Mouse (Mus musculus): ENCODE data around the gene Lin28b.

Lin28b gene

DNA sequence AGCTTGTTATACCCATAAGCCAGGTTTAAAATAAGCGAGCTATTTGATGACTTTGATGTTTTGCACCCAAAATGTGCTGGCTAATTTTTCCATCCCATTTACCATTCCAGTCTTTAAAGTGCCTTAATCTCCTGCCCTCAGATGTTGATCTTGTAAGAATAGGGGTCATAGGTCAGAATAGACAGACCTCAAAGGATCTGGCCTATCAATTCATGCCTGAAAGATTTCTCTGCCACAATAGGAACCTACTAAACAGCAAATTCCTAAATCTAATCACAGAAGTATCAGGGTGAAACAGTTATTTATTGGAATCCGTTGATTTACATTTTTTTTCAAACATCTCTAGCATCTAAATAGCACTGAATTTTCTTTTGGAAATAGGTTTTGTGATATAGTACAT, 74.5 kb downstream of the Lin28b start:
- no peak for DNase-seq (ENCODE audit: low read depth, low spot score)

DNA sequence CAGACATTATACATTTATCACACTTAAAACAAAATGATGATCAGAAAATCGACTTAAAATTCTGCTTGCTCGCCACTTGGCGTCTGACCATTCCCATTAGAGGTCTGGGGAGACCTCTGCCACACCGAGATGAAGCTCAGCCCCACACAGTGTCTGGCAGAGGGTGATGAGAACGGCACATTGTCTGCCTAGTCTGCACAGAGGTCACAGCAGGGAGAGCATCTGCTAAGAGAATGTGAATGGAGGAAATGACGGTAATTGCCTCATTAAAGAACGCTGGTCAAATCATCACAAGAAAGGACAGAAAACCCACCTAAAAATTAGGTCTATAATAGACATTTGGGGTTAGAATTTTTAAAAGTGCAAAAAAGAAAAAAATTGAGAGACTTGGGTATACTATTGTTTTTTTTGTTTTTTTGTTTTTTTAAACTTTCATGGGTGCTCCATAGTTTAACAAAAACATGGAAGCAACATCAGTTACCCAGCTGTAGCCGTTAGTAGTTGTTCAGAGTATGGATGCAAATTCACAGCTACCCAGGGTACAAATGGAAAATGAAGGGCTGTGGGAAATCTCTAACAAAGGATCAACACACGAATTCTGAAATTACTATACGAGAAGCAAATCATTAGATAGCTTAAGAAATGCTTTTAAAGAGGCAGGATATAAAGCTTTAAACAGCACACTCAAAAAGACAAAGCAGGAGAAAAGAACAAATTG, 75.4 kb downstream of the Lin28b start:
- peak; percentile 3 for DNase-seq (ENCODE audit: low read depth, low spot score)

DNA sequence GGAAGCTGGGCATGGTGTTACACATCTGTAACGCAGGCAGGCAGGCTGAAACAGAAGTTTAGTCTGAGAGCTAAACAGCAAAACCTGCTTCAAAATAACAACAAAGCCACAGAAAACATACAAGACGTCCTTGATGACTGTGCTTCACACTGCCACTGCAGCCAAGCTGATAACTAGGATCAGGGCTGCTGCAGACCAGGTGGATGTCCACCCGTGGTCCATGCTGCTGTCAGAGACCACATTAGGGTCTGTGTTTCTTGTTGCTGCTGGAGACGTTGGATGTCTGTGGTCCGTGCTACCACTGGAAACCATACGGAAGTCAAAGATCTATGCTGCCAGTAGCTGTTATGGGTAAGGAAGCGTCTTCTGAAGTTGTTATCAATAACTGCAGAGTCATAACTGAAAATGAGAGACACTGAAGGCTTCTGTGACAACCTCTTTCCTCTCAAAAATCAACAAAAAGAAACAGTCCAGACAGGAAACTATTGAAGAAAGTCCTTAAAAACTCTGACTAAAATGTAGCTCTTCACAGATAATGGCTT, 86.4 kb downstream of the Lin28b start:
- DNase-seq (ENCODE audit: low read depth, low spot score): no peak

DNA sequence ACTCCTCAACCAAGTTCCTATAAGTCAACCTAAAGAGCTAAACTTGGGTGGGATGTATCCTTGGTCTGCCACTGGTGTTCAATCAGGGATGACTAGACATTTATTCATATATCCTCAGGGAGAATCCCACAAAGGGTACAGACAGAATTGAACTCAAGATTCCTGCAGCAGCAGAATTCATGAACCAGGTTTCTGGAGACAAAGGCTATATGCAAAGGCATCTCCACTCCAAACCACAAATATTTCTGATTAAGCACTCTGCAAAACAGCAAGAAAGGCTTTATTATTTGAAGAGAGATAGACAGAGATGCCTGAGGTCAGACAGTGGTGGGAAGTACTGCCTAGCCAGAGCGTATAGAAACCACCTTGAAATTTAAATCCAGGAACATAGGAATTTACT, 88.0 kb downstream of the Lin28b start:
- DNase-seq (ENCODE audit: low read depth, low spot score): no peak

DNA sequence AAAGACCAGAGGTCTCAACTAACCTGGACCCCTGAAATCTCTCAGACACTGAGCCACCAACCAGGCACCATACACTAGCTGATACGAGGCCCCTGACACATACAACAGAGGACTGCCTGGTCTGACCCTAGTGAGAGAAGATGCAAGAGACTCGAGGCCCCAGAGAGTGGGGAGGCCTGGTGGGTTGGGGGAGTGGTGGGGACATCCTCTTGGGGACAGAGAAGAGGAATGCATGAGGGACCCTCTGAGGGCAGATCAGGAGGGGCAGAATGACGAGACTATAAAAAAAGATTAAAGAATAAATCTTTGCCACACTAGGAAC, 103.6 kb downstream of the Lin28b start:
- DNase-seq (ENCODE audit: low read depth, low spot score): no peak

DNA sequence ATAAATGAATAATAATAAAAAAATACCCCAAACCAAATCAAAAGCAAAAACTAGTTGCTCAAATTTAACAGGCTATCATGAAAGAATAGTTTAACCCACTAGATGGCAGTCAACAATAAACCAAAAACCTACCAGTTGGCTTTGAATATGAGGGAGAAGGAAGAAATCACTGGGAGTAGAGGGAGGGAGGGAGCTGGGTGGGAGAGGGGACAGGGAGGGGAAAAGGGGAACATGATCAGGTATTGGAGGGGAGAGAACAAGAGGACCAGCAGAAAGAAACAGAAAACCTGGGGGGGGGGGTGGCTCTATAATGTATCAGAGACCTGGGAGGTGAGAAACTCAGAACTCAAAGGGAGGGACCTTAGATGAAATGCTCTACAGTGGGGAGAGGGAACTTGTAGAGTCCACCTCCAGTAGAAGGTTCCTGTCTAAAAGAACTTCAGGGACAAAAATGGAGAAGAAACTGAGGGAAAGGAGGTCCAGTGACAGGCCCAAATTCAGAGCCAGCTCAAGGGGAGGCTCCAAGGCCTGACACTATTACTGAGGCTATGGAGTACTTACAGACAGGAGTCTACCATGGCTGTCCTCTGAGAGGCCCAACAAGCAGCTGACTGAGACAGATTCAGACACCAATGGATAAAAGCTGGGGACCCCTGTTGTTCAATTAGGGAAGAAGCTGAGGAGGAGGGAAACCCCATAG, 104.1 kb downstream of the Lin28b start:
- peak; percentile 24 for DNase-seq (ENCODE audit: low read depth, low spot score)

DNA sequence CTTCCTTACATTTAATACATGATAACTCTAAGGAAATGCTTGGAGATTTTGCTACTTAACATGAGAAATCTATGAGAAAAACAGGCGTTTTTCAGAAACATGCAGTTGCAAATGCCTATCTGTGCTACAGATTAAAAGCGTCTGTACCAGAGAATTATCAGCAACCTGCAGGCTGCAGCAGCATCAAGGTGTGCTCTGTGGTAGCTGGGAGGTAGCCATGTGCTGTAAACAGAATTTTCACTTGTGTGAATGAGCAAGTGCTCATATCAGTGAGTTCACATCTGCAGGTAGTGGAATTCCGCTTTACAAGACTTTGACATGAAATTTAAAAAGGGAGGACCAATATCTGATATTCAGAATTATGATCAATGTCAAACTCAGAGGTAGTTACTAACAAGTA, 107.9 kb downstream of the Lin28b start:
- DNase-seq (ENCODE audit: low read depth, low spot score): no peak

DNA sequence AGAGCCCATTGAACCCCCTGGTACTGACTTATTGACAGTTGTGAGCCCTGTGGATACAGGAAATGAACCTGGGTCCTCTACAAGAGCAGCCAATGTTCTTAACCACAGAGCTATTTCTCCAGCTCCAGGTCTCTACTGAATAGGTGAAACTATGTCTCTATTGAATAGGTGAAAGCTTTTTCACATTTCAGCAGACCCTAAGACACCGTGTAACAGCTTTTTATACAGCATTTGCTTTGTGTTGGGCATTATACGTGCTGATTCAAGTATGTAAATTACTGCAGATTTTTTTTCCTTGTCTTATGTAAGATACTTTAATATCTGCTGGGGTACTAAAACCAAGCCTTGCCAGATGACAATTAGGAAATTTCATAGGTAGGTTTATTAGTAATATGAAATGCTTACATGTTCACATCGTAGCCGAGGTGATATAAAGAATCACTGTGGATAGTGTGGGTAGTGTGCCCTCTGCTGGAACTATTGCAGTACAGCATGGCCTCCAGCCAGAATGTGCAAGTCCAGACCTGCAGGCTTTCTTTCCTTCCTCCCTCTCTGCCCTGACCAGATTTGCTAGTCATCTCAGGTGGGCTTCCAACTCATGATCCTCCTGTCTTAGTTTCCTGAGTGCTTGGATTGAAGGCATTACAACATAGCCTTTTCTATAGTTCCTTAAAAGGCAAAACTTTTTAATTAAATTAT, 113.1 kb downstream of the Lin28b start:
- peak; percentile 74 for DNase-seq (ENCODE audit: low read depth, low spot score)

DNA sequence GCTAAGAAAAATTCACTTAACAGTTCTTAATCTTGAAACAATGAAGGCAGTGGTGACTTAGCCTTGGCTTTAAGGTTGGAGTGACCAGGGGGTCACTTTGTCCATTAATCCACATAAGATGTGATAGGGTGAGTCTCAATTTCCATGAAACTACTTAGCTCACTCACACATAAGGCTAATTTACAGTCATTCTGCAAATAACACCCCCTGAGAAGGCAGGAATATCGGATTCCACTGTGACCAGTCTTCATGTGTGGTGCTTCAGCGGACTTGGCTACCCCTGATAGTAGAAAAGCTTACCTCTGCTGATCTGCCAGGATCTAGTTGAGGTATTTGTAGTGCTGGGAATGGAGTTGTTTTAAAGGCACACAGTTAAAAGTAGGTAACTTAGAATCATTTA, 115.7 kb downstream of the Lin28b start:
- no peak for DNase-seq (ENCODE audit: low read depth, low spot score)

DNA sequence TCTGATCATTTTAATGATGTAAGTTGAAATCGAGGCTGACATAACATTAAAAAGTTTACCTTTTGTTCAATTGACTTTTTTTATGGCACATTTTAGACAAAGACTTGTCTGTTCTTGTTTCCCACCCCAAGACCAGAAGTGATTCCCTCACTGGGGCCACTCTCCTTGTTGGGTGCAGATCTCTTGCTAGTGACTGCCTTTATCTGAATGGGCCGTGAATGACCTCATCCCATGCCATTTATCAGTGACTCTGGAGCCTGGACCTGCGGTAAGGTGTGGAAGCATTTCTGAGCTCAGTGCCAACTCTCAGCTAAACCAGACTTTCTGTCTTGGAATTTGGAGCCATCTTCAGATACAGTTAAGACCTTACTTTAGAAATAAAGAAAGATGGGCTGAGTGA, 116.6 kb downstream of the Lin28b start:
- no peak for DNase-seq (ENCODE audit: low read depth, low spot score)

DNA sequence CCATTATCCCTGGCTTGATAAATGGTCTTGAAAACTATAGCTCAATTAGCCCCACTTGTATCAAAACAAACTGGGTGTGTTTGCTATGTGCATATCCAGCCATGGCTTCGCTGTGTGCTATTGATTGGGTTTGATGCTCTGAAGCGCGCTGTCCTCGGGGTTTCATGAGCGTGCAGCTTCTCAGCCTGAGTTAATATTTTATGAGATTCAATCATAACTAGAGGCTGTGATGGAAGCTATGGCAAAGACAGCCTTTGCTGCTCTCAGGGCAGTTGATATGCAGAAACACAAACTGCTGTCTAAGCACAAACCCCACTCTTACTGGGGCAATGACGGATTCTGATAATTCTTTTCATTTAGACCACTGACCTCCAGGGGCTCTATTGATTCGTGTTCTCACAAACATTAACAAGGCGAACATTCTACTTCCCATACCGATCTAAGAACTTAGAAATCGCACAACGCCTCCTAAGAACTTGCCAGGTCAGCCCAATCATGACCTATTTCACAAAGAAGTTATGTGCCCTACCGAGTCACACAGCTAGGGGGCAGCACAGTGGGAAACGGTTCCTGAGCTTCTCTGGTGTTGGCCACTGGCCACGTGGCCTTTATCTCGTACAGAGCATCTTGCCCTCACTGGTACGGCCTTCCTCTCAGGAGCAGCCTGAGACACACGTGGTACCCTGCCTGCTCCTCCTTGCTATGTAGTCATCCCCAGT, 119.0 kb downstream of the Lin28b start:
- no peak for DNase-seq (ENCODE audit: low read depth, low spot score)

DNA sequence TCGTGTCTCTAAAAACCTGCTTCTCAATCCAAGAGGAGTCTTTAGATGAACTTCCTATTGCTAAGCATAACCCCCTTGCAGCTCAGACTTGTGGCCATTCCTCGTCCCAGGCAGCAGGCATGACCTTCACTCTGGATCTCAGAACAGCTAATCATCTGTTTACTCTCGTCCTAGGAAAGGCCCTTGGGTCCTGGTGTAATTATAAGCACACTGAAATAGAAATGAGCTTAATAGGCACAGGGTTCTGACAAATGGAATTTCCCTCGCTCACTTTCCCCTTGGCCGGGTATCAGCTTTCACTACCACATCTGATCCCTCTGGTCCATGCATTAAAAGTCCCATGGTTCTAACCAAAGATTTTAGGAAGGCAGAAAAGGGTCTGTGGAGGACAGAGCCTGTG, 122.8 kb downstream of the Lin28b start:
- DNase-seq (ENCODE audit: low read depth, low spot score): no peak

DNA sequence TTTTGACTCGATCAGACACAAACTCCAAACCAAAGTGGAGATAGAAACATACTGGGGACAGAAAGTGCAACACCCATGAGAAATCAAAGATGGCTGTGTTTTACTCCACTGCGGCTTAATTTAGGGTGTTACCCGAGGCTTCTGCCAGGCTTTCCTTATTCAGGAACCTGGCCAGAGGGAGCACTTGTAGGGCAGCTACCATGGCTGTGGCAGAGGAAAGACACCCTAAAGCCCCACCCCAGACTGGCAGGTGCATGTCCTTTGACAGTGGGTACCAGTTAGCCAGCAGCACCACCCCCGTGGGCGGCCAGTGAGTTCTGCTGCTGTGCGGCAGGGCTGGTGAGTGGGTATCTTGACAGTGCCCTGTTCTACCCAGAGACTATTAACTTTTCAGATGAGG, 130.1 kb downstream of the Lin28b start:
- no peak for DNase-seq (ENCODE audit: low read depth, low spot score)

DNA sequence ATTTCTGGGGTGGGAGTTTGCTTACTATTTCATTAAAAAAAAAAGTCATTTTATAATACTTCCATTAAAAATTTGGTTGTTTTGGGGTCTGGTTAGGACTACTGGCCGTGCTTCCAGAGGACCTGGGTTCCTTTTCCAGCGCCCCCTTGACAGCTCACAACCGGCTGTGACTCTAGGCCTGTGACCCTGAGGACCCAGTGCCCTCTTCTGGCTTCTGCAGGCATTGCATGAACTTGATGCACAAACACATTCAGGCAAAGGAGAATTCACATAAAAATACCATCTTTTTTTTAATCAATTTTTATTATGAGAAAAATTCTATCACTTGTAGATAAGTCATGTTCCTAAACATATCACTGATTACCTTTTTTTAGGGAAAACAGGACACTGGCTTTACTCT, 138.1 kb downstream of the Lin28b start:
- peak; percentile 30 for DNase-seq (ENCODE audit: low read depth, low spot score)

DNA sequence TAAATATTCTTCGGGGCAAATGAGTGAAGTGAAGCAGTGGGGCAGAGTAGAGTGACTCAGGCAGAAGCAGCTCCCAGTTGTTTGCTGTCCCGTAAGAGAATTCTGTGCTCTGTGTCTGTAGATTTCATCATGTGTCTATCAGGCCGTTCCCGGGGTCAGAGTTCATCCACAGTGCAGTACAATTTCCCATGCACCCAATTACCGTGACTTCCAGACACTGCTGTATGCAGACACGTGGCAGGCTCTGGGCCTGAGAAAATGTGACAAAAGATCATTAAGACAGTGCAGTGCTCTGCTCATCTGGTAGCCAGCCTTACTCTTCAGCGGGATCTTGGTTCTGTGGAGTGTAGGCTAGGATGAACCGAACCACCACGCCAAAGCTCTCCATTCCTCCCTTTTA, 141.0 kb downstream of the Lin28b start:
- DNase-seq (ENCODE audit: low read depth, low spot score): no peak

DNA sequence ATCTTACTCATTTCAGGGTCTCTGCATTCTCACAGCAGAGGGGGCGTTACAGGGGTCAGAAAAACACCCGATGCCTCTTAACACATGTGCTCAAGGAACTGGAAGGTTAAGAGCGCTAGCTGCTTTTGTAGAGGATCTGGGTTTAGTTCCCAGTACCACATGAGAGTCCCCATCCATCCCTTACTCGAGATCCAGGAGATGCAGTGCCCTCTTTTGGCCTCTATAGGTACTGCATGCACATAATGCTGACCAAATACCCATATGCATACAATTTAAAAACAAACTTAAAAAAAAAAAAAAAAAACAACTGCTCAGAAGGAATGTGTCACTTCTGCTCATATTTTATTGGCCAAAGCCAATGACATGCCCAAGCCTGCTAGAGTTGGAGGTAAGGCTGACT, 141.8 kb downstream of the Lin28b start:
- peak; percentile 35 for DNase-seq (ENCODE audit: low read depth, low spot score)

DNA sequence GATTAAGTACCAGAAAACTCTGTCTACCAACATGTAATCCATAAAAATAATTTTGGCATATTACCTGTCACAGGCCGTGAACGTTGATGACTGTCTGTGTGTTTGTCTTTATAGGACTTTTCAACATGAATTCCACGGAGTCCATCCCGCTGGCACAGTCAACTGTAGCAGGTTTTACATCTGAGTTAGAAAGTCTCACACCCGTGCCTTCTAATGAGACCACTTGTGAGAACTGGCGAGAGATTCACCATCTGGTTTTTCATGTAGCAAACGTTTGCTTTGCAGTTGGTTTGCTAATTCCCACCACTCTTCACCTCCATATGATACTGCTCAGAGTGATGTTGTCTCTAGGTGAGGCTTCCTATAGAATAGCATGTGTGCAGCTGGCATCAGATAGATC, 147.1 kb downstream of the Lin28b start:
- no peak for DNase-seq (ENCODE audit: low read depth, low spot score)

DNA sequence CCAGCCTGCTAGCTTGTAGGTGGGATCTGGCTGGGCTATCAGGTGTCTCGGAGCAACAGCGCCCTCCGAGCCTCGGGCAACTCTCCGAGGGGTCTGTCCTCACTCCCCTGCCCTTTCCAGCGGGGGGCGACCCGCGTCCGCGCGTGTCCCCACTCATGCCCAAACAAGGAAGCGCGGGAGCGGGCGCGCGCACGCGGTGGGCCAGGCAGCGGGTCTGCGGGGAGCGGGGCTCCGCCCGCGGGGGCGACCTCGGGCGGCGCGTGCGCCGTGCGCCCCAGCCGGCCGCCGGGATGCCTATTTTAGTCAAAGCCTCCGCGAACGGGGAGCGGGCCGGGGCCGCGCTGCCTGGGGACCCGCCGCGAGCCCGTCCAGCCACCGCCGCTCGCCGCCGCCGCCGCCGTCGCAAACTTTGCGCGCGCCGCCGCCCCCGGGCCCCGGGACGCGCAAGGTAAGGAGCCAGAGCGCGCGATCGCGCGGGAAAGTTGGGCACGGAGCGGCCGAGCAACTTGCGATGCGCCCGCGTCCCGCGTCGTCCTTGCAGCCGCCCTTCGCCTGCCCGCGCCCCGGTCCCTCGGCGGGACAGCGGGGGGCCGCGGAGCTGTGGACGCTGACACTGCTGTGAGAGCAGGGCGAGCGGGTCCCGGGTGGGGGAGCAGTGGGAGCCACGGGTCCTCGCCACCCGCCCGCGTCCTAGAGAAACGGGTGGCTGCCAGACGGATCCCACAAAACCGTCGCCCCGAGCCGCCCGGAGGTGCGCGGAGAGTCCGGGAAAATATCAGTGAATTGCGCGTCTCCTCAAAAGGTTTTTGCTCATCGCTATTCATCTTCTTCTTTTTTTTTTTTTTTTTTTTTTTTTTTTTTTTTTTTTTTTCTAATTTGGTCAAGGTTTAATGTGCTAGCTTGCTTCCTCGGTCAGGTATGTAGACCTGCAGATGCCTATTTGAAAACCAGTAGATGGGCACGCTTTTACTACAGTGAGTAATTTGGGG, 150.5 kb downstream of the Lin28b start, which contains the start of gene Bves:
Bves (plus strand) TSS at position 339 of the 989 bp plus-strand sequence.
- DNase-seq (ENCODE audit: low read depth, low spot score): peak; percentile 65

DNA sequence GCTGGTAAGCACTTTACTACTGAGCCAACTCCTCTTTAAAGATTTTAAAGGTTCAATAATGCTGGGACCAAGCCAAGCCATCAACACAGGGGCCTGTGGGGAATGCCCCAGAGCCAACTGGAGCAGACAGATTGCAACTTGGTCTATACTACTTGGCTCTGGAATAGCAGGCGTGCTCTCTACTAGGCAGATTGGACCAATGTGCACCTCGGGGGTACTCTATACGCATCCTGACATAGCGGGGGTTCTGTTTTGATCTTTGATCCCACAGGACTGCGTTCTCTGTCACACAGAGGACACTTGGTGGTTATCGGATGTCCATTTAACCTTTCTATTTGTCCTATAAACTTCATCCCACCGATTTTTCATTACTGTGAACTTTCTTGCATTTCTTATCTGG, 151.3 kb downstream of the Lin28b start:
- DNase-seq (ENCODE audit: low read depth, low spot score): peak; percentile 20

DNA sequence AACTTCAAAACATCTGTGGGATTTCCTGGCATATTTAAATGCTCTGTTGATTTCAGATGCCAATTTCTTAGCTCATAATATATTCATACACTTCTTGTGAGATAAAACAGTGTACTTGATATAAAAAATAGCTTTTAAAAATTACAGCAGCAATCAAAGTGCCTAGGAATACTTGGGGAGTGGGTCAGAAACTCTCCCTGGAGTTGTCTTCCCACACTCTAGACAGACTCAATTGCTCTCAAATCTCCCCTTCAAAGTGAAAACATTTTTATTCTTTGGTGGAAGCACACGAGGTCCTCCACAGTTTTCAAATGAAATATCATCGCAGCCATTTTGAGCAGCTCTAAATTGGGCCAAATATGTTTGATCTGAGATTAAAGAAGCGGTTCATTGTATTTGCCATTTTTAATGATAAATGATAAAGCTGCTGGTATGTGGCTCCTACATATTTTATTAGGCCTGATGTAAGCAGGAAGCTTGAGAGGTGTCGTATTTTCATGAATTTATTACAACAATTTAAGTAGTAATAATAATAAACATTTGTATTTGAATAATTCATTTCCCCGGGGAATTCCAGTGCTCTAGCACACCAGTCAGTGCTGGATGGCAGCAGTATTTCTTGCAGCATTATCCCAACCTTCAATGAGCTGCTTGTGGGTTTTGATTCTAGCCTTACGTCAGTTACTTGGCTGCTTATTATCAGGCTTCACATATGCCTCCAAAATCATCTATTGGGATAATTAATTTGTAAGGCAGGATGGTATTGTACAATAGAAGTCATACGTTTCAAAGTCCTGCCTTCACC, 157.8 kb downstream of the Lin28b start:
- DNase-seq (ENCODE audit: low read depth, low spot score): no peak

Data from ZHBTc4 (cell line).